Mouse (Mus musculus): Measurements from ENCODE around the gene Cdk17. TPM values are rescaled to one million over a fixed set of nuclear protein-coding genes. Genes with fewer than 3 reads are reported as not detected.

The Cdk17 gene
- polyA plus RNA-seq, 1 experiment from 2014 or later, result 15.4 TPM

DNA sequence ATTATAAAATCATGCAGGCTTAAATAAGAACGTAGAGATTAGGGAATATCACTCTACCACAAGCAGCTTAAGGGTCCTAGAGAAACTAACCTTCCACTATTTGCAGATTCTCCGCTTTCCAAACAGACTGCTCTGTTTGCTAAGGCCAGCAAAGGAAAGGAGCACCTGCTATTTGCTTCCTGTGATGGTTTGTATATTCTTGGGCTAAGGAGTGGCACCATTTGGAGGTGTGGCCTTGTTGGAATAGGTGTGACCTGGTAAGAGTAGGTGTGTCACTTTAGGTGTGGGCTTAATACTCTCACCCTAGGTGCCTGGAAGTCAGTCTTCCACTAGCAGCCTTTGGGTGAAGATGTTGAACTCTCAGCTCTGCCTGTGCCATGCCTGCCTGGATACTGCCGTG is 34.6 kb upstream of the Cdk17 start:
- 90% methylated on average over 3 of the region's 3 CpGs for WGBS
- no peaks in the 10 kb centered on the region for H3K27me3 ChIP-seq (ENCODE audit: low read depth, poor library complexity, severe bottlenecking)
- H3K36me3 ChIP-seq, result no peaks in the 10 kb centered on the region
- H3K4me3 ChIP-seq, result no peak overlapping the region
- H3K27ac ChIP-seq, result no peak overlapping the region
- 0 out of 2 replicates have a peak, but pooled peaks cover 5% of the 10 kb centered on the region for H3K4me1 ChIP-seq
- H3K9me3 ChIP-seq (replicated peaks), result no peaks in the 10 kb centered on the region
- no peak for DNase-seq (ENCODE audit: low spot score)

DNA sequence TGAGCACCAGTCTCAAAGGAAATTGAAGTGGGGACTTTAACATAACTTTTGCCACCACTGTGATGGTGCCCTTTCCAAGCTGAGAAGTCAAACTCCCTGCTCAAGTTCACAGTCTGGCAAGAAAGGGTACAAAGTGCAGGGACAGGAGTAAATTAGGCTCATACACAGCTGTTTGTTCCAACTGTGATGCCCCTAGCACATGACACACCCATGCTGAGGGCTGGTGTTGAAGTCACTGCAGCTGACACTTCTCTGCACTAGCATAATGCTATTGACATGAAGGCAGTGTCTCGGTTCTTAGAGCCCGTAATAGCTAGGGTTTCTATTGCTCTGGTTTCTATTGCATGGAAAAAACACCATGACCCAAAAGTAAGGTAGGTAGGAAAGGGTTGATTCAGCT is 32.1 kb upstream of the Cdk17 start:
- WGBS, result 96% methylated on average over 2 of the region's 2 CpGs
- Histone ChIP-seq H3K27ac (no peak overlapping the region), H3K36me3 (no peaks in the 10 kb centered on the region), H3K4me1 (0 out of 2 replicates have a peak, but pooled peaks cover 2% of the 10 kb centered on the region), H3K4me3 (no peak overlapping the region), H3K9me3 (replicated peaks) (no peaks in the 10 kb centered on the region), H3K27me3 (ENCODE audit: low read depth, poor library complexity, severe bottlenecking) (no peaks in the 10 kb centered on the region)
- DNase-seq (ENCODE audit: low spot score), result no peak

DNA sequence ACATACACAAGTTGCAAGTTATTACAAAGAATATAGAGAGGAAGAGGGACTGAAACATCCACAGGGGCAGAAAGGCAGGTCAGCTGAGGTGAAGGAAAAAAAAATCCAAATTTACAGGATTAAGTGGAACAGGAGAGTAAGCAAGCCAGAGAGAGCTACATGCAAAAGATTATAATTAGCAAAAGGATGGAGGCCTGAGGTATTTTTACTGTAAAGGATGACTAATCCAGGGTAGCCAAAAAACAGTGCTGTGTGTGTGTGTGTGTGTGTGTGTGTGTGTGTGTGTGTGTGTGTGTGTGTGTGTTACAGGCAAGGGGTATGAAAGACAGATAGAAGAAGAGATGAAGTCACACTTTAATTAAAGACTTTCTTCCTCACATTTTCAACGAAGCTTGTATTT is 31.3 kb upstream of the Cdk17 start:
- 93% methylated on average over 1 of the region's 1 CpGs for WGBS
- Histone ChIP-seq H3K27me3 (ENCODE audit: low read depth, poor library complexity, severe bottlenecking) (no peaks in the 10 kb centered on the region), H3K9me3 (replicated peaks) (no peaks in the 10 kb centered on the region), H3K4me3 (no peak overlapping the region), H3K4me1 (no peaks in the 10 kb centered on the region), H3K36me3 (no peaks in the 10 kb centered on the region), H3K27ac (no peak overlapping the region)
- no peak for DNase-seq (ENCODE audit: low spot score)

DNA sequence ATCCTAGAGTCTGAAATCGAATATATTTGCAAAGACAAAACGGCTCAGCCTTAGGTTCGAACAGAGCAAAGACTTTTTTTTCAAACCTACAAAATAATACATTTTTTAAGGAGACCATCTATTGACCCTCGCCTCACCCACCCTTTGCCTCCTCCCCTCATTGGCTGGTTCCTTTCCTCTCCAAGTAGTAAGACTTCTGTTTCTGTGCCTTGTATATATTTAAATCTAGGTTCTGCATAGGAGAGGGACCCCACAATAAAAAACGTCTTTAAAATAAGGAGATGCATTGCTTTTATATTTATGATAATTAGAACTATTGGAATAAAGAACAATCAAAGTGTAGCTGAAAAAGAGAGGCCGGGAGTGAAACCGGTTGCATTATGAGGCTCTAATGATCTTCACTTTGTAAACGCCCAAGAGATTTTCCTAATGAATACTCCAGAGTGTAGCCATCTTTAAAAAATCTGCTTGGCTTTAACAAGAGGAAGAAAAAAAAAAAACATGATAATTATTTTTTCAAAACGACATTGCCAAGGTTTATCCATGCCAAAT is 30.7 kb upstream of the Cdk17 start:
- 80% methylated on average over 9 of the region's 9 CpGs for WGBS
- DNase-seq (ENCODE audit: low spot score), result no peak
- H3K27me3 ChIP-seq (ENCODE audit: low read depth, poor library complexity, severe bottlenecking), result no peaks in the 10 kb centered on the region
- H3K27ac ChIP-seq, result no peak overlapping the region
- no peaks in the 10 kb centered on the region for H3K9me3 ChIP-seq (replicated peaks)
- H3K4me3 ChIP-seq, result no peak overlapping the region
- no peaks in the 10 kb centered on the region for H3K36me3 ChIP-seq
- no peaks in the 10 kb centered on the region for H3K4me1 ChIP-seq

DNA sequence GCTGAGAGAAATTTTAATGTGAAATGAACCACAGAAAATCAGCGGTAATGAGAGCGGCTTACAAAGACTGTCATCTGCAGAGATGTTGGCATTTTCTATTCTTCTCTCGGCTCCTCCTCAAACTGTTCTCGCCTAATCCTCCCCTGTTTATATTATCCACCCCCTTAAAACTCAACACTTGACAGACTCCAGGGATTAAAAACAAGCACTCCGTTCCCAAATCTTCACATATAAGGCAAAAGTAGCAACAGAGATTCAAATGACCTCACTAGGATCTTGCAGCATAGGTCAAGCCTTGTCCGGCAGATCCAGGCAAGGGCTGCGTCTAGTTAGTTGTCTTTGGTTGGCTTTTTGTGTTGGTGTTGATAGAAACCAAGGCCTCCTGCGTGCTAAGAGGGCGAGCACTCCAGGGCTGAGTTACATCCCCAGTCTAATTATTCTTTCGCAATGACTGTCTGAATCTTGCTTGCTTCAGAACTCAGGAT is 30.2 kb upstream of the Cdk17 start:
- no peak for DNase-seq (ENCODE audit: low spot score)

DNA sequence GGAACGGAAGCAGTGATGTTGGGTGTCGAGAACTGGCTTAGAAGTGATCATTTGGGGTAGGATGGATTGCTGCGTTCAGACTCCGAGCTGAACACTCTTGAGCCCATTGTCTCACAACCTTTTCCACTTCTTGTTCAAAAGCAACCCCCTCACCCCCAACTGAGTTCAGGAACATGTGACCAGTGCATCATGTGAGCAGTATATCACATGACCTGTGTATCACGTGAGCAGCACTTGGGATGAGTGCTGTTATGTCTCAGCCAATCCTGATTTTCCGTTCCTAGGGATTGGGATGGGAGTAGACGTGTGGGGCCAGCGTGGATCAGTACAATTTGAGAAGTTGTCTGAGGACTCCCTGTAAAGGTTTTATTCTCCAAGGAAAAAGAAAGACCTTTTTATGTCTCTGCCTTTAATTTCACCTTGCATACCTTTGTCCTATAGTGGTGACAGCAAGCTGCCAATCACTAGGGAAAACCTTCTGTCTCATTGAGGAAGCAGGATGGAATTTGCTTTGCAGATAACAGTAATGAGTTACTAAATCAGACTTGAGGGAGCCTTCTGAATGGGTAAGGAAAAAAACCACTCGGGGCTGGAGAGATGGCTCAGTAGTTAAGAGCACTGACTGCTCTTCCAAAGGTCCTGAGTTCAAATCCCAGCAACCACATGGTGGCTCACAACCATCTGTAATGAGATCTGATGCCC is 28.7 kb upstream of the Cdk17 start:
- DNase-seq (ENCODE audit: low spot score), result no peak
- 91% methylated on average over 9 of the region's 9 CpGs for WGBS
- Histone ChIP-seq H3K27me3 (ENCODE audit: low read depth, poor library complexity, severe bottlenecking) (no peaks in the 10 kb centered on the region), H3K4me3 (no peak overlapping the region), H3K36me3 (no peaks in the 10 kb centered on the region), H3K27ac (no peak overlapping the region), H3K4me1 (no peaks in the 10 kb centered on the region), H3K9me3 (replicated peaks) (no peaks in the 10 kb centered on the region)

More for the DNA sequence above, 30.2 kb upstream of the Cdk17 start:
- no peak overlapping the region for H3K27ac ChIP-seq
- no peaks in the 10 kb centered on the region for H3K4me1 ChIP-seq
- 86% methylated on average over 10 of the region's 10 CpGs for WGBS
- no peaks in the 10 kb centered on the region for H3K36me3 ChIP-seq
- H3K27me3 ChIP-seq (ENCODE audit: low read depth, poor library complexity, severe bottlenecking), result no peaks in the 10 kb centered on the region
- no peaks in the 10 kb centered on the region for H3K9me3 ChIP-seq (replicated peaks)
- H3K4me3 ChIP-seq, result no peak overlapping the region

DNA sequence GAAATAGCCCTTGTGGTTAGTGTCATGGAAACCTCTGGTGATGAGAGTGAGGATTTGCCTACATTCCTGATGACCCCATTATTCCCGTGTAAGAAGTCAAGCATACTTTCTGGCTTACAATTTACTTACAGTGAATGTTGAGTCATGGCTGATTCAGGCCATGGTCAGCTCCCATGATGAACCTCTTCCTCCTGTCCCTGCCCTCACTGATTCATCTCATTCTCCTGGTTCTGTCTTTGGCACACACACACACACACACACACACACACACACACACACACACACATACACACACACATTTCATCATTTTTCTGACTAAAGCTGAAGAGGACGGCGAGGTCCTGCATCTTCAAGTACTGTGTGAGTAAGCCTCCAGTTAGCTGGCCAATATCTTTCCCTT is 21.9 kb upstream of the Cdk17 start:
- 93% methylated on average over 3 of the region's 3 CpGs for WGBS
- Histone ChIP-seq H3K4me1 (no peaks in the 10 kb centered on the region), H3K36me3 (no peaks in the 10 kb centered on the region), H3K9me3 (replicated peaks) (no peaks in the 10 kb centered on the region), H3K27me3 (ENCODE audit: low read depth, poor library complexity, severe bottlenecking) (no peaks in the 10 kb centered on the region), H3K4me3 (no peak overlapping the region), H3K27ac (no peak overlapping the region)
- no peak for DNase-seq (ENCODE audit: low spot score)

DNA sequence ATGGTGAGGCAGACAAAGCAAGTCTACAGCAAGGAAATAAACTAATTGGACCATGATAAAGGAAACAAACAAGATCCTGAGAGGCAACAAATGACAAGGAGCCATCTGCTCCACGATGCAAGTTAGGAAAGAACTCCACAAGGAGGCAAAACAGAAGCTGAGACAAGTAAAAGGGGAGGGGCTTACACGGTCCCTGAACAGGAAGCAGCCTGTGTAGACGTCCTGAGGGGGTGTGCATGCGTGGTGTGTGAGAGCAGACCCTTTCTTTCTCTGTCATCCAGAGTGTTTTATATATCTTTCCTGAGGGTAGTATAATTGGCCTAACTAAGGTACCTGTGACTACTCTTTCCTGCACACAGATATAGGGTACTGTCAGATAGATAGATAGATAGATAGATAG is 19.9 kb upstream of the Cdk17 start:
- Histone ChIP-seq H3K27ac (no peak overlapping the region), H3K36me3 (no peaks in the 10 kb centered on the region), H3K4me3 (no peak overlapping the region), H3K4me1 (no peaks in the 10 kb centered on the region), H3K27me3 (ENCODE audit: low read depth, poor library complexity, severe bottlenecking) (no peaks in the 10 kb centered on the region), H3K9me3 (replicated peaks) (no peaks in the 10 kb centered on the region)
- whole genome bisulfite sequencing, result 73% methylated on average over 4 of the region's 4 CpGs
- no peak for DNase-seq (ENCODE audit: low spot score)

DNA sequence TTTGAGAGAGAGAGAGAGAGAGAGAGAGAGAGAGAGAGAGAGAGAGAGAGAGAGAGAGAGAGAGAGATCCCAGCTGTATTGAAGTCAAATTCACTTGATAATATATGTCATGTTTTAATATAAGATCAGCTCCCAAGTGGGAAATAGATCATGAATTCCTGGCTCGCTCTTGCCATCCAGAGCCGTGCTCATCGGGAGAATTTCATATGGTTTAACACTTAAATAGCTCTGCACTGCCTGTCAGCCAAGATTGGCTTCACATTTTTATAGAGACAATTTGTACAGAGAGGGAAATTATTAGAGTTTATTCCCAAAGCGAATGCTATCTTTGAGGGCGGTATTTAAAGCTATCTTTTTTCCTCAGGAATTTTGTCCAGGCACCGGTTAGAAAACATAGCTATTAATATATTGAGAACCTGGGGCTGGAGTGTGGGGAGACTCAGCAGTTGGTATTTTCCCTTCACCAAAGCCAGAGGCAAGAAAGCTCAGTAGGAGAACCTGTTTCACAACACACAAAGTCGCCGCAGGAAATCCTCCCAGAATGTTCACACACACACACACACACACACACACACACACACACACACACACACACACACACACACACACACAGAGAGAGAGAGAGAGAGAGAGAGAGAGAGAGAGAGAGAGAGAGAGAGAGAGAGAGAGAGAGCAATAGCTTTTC is 17.9 kb upstream of the Cdk17 start:
- Histone ChIP-seq H3K36me3 (no peaks in the 10 kb centered on the region), H3K27me3 (ENCODE audit: low read depth, poor library complexity, severe bottlenecking) (no peaks in the 10 kb centered on the region), H3K27ac (no peak overlapping the region), H3K9me3 (replicated peaks) (no peaks in the 10 kb centered on the region), H3K4me3 (no peak overlapping the region), H3K4me1 (no peaks in the 10 kb centered on the region)
- no peak for DNase-seq (ENCODE audit: low spot score)
- 83% methylated on average over 8 of the region's 8 CpGs for WGBS

DNA sequence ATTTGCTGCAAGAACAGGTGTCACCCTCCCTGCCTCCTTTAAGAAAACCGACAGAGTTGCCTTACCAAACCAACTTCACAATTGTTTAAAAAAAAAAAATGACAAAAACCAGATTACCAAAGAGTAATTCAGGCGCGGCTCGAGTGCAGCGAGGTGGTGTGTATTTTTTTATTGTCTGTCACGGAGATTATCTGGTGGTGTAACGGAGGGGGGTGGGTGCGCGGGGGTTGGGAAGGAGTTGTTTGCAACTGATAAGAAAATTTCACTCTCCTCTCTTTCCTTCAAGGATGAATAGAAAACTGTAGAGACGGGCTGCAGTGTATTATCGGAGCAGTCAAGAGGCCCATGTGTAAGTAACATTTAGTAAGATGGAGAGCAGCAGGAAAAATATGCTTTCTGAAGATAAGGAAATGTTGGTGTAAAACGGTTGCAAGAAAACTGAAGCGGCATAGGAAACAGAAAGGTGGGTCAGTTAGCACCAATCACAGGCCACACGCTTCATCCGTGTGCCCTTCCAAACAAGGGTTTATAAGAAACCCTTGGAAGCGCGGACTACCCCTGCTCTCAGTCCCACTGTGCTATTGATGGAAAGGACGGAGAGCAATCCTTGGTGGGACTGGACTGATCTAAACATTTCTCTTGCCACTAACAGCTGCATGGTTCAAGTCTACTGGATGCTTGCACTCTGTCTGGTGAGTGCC is 17.2 kb upstream of the Cdk17 start:
- no peak for DNase-seq (ENCODE audit: low spot score)
- Histone ChIP-seq H3K27ac (no peak overlapping the region), H3K9me3 (replicated peaks) (no peaks in the 10 kb centered on the region), H3K27me3 (ENCODE audit: low read depth, poor library complexity, severe bottlenecking) (no peaks in the 10 kb centered on the region), H3K4me3 (no peak overlapping the region), H3K4me1 (no peaks in the 10 kb centered on the region), H3K36me3 (no peaks in the 10 kb centered on the region)
- WGBS, result 67% methylated on average over 18 of the region's 18 CpGs

DNA sequence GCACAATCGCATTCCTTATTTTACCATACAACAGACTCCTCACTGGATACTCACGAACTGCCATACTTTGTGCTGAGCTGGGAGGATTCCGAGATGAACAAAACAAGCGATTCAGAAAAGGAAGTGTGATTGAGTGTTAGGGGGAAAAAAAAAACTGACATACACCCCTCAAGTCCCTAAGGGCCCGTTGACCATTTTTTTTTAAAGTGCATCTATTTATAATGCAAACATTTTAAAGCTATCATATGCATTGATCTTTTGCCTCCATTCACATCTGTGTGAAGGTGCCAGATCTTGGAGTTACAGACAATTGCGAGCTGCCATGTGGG is 16.7 kb upstream of the Cdk17 start:
- H3K4me3 ChIP-seq, result no peak overlapping the region
- no peak overlapping the region for H3K27ac ChIP-seq
- H3K27me3 ChIP-seq (ENCODE audit: low read depth, poor library complexity, severe bottlenecking), result no peaks in the 10 kb centered on the region
- H3K36me3 ChIP-seq, result no peaks in the 10 kb centered on the region
- H3K9me3 ChIP-seq (replicated peaks), result no peaks in the 10 kb centered on the region
- no peak for DNase-seq (ENCODE audit: low spot score)
- whole genome bisulfite sequencing, result 86% methylated on average over 6 of the region's 6 CpGs
- H3K4me1 ChIP-seq, result no peaks in the 10 kb centered on the region

DNA sequence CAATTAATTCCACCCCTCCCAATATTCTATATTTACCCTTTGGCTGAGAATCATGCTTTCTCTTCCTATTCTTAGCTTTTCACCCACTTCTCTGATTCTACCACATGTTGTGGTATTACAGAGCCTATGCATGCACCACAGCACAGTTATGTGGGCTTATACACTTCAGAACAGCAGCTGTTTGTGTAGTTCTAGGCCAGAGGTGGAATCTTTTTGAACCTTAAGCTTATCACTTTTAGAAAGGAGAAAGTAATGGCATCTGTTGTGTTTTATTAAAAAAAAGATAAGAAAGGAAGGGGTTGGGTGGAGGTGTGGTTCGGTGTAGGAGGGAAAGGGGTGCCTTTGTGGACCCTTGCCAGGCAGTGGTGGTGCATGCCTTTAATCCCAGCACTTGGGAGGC is 16.1 kb upstream of the Cdk17 start:
- Histone ChIP-seq H3K4me1 (no peaks in the 10 kb centered on the region), H3K36me3 (no peaks in the 10 kb centered on the region), H3K9me3 (replicated peaks) (no peaks in the 10 kb centered on the region), H3K4me3 (no peak overlapping the region), H3K27ac (no peak overlapping the region), H3K27me3 (ENCODE audit: low read depth, poor library complexity, severe bottlenecking) (no peaks in the 10 kb centered on the region)
- no peak for DNase-seq (ENCODE audit: low spot score)
- 84% methylated on average over 1 of the region's 1 CpGs for WGBS

DNA sequence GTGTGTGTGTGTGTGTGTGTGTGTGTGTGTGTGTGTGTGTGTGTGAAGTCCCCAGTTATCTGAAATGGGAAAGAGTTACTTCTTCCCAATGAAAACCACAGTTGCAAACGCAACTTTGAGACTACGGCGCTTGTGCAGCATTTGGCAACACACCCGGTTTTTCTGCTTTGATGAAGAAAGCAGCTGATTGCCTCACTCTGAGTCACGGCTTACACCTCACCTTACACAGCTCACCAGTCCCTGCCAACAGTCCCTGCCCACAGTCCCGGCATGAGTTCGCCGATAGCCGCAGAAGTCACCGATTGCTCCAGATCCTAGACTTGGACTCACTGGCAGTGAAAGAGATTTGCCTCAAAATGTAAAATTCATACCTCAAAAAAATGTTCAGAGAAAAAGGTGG is 15.6 kb upstream of the Cdk17 start:
- Histone ChIP-seq H3K4me3 (no peak overlapping the region), H3K4me1 (no peaks in the 10 kb centered on the region), H3K36me3 (no peaks in the 10 kb centered on the region), H3K27me3 (ENCODE audit: low read depth, poor library complexity, severe bottlenecking) (no peaks in the 10 kb centered on the region), H3K27ac (no peak overlapping the region), H3K9me3 (replicated peaks) (no peaks in the 10 kb centered on the region)
- WGBS, result 83% methylated on average over 10 of the region's 10 CpGs
- no peak for DNase-seq (ENCODE audit: low spot score)

All from limb, embryonic 10.5 days (tissue).